In the genomic region with DNA sequence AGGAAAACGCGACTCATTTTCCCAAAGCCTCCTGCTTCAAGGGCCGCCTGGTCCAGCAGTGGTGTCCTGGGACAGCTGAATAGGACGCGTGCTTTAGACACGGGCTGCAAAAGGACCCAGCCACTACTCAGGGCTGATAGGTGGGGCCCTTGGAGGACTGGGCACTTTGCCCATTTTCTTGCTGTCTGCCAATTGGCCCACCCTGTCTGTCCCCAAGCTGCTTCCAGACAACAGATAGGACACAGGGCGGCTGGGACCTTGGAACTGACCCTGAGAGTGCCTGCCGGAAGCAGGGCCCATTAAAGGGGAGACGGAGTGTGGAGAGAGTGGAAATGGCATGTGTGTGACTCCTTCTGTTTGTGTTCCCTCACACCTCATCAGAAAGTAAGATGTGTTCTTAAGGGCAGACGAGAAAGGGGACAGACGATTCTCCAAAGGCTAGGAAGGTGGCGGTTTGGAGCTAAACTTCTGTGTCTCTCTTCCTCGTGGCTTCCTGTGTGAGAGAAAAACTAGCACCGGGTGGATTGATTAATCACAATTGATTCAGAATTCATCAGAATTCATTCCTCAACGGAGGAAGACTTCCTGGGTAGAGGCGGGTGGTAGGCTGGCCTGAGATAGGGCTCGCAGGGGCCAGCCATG, we compare ENCODE assay signal across 8 mouse cellular contexts. TPM values are rescaled to one million over a fixed set of nuclear protein-coding genes. Genes with fewer than 3 reads are reported as not detected.
DNase-seq lines count a peak whose midpoint lies in the region; ATAC-seq lines count a peak whose summit lies in the region.

No protein-coding gene starts in this region.

- H3K9ac ChIP-seq in embryonic facial prominence, embryonic 13.5 days: peak overlapping the region; percentile 75
- peak overlapping the region; percentile 70 for H3K9ac ChIP-seq in limb, embryonic 13.5 days
- H3K9ac ChIP-seq in midbrain, embryonic 13.5 days (replicated peaks): no peak overlapping the region

- peak overlapping the region; percentile 97 for H3K4me3 ChIP-seq in megakaryocyte, embryonic 14.5 days (replicated peaks)
- peak overlapping the region; percentile 88 for H3K4me3 ChIP-seq in embryonic facial prominence, embryonic 13.5 days
- H3K4me3 ChIP-seq in limb, embryonic 13.5 days: peak overlapping the region; percentile 90
- H3K4me3 ChIP-seq in midbrain, embryonic 13.5 days (replicated peaks): peak overlapping the region; percentile 90

- H3K9me3 ChIP-seq in megakaryocyte, embryonic 14.5 days: no peaks in the 10 kb centered on the region
- no peaks in the 10 kb centered on the region for H3K9me3 ChIP-seq in embryonic facial prominence, embryonic 13.5 days
- no peaks in the 10 kb centered on the region for H3K9me3 ChIP-seq in limb, embryonic 13.5 days
- H3K9me3 ChIP-seq in midbrain, embryonic 13.5 days: no peaks in the 10 kb centered on the region

- peak overlapping the region; percentile 94 for H3K4me2 ChIP-seq in embryonic facial prominence, embryonic 13.5 days
- H3K4me2 ChIP-seq in limb, embryonic 13.5 days (replicated peaks): peak overlapping the region; percentile 73
- peak overlapping the region; percentile 69 for H3K4me2 ChIP-seq in midbrain, embryonic 13.5 days (replicated peaks)

- WGBS in embryonic facial prominence, embryonic 13.5 days: 38% methylated on average over 17 of the region's 17 CpGs
- 23% methylated on average over 17 of the region's 17 CpGs for WGBS in limb, embryonic 13.5 days
- 37% methylated on average over 17 of the region's 17 CpGs for WGBS in midbrain, embryonic 13.5 days

- H3K36me3 ChIP-seq in megakaryocyte, embryonic 14.5 days (replicated peaks; ENCODE audit: low read length): peaks cover 16% of the 10 kb centered on the region
- H3K36me3 ChIP-seq in embryonic facial prominence, embryonic 13.5 days: 0 out of 2 replicates have a peak, but pooled peaks cover 3% of the 10 kb centered on the region
- H3K36me3 ChIP-seq in limb, embryonic 13.5 days: no peaks in the 10 kb centered on the region; the same call in 1 of the 2 replicates
- H3K36me3 ChIP-seq in midbrain, embryonic 13.5 days: no peaks in the 10 kb centered on the region

- peak; percentile 91 to 95 for DNase-seq in heart, adult 18-20 months
- peak; percentile 89 for DNase-seq in kidney, adult 11 months
- DNase-seq in spleen, postnatal 10 days (ENCODE audit: low spot score in 2 of 2): peak; percentile 67 to 83

- H3K27me3 ChIP-seq in megakaryocyte, embryonic 14.5 days (replicated peaks): peaks cover 29% of the 10 kb centered on the region
- H3K27me3 ChIP-seq in embryonic facial prominence, embryonic 13.5 days: no peaks in the 10 kb centered on the region
- no peaks in the 10 kb centered on the region for H3K27me3 ChIP-seq in limb, embryonic 13.5 days
- H3K27me3 ChIP-seq in midbrain, embryonic 13.5 days: no peaks in the 10 kb centered on the region

- H3K4me1 ChIP-seq in megakaryocyte, embryonic 14.5 days: peaks cover 64% of the 10 kb centered on the region
- H3K4me1 ChIP-seq in embryonic facial prominence, embryonic 13.5 days: peaks cover 35% of the 10 kb centered on the region
- peaks cover 33% of the 10 kb centered on the region for H3K4me1 ChIP-seq in limb, embryonic 13.5 days
- peaks cover 38% of the 10 kb centered on the region for H3K4me1 ChIP-seq in midbrain, embryonic 13.5 days (replicated peaks)

- peak overlapping the region; percentile 85 for H3K27ac ChIP-seq in embryonic facial prominence, embryonic 13.5 days
- peak overlapping the region; percentile 82 for H3K27ac ChIP-seq in limb, embryonic 13.5 days
- peak overlapping the region; percentile 79 for H3K27ac ChIP-seq in midbrain, embryonic 13.5 days

- ATAC-seq in megakaryocyte, adult 5-6 weeks (ENCODE audit: poor library complexity, severe bottlenecking): no peak
- 0 out of 2 replicates have a peak, but pooled peaks have one; percentile 16 for ATAC-seq in embryonic facial prominence, embryonic 13.5 days (ENCODE audit: insufficient number of reproducible peaks, insufficient read depth, low FRiP score, low TSS enrichment, low read depth)
- peak; percentile 69 for ATAC-seq in limb, embryonic 13.5 days (ENCODE audit: low FRiP score, low read depth)
- ATAC-seq in midbrain, embryonic 13.5 days: peak; percentile 57

RNA-seq across cellular contexts. Expression of a gene that starts 1.0 kb away (rescaled TPM):
- polyA plus RNA-seq in megakaryocyte, embryonic 14.5 days (2012; ENCODE audit: insufficient read depth, low replicate concordance): 8.7 and 12.8 TPM in 2 replicates
- total RNA-seq in megakaryocyte, adult 5-6 weeks (2015): 29.9 and 37.6 TPM in 2 replicates
- 30.6 and 31.2 TPM in 2 replicates for total RNA-seq in megakaryocyte, adult 5-6 weeks (2017)
- polyA plus RNA-seq in embryonic facial prominence, embryonic 13.5 days (2015; fragmentation: Nextera tagmentation; extraction: Ambion mirVana): 15.6 and 17.1 TPM in 2 replicates
- total RNA-seq in heart, adult 18-20 months (2021): 10 to 100 TPM; 50.5 to 54.1 TPM
- polyA plus RNA-seq in limb, embryonic 13.5 days (2015; fragmentation: Nextera tagmentation; extraction: Ambion mirVana): 13.1 and 14.3 TPM in 2 replicates
- 16.9 and 17.6 TPM in 2 replicates for polyA plus RNA-seq in midbrain, embryonic 13.5 days (2015; fragmentation: Nextera tagmentation; extraction: Ambion mirVana)
